Mouse (Mus musculus): ENCODE data around the gene Ssr2. TPM values are rescaled to one million over a fixed set of nuclear protein-coding genes. Genes with fewer than 3 reads are reported as not detected.

The Ssr2 gene
- polyA plus RNA-seq, 1 experiment from 2014 or later = 173 TPM

GRCm38 (mm10) chr3:88533706-88534105 is 42.0 kb upstream of the Ssr2 start:
- no peak for ATAC-seq (ENCODE audit: extremely low read depth, insufficient number of reproducible peaks, low FRiP score, low TSS enrichment)

GRCm38 (mm10) chr3:88535005-88535404 is 40.7 kb upstream of the Ssr2 start:
- Histone ChIP-seq H3K9ac (peak overlapping the region; percentile 98), H3K27ac (replicated peaks) (peak overlapping the region; percentile 36; the same call in 1 of the 2 replicates), H3K4me1 (peaks cover 72% of the 10 kb centered on the region), H3K4me3 (peak overlapping the region; percentile 93), H3K9me3 (no peaks in the 10 kb centered on the region), H3K4me2 (peak overlapping the region; percentile 75), H3K27me3 (replicated peaks) (no peaks in the 10 kb centered on the region), H3K36me3 (peaks cover 40% of the 10 kb centered on the region)
- WGBS = 36% methylated on average over 3 of the region's 3 CpGs
- ATAC-seq (ENCODE audit: extremely low read depth, insufficient number of reproducible peaks, low FRiP score, low TSS enrichment) = no peak

More at GRCm38 (mm10) chr3:88533706-88534105, 42.0 kb upstream of the Ssr2 start:
- Histone ChIP-seq H3K27ac (replicated peaks) (peak overlapping the region; percentile 96), H3K4me3 (peak overlapping the region; percentile 93), H3K36me3 (peaks cover 32% of the 10 kb centered on the region), H3K4me1 (peaks cover 76% of the 10 kb centered on the region), H3K9ac (peak overlapping the region; percentile 98), H3K4me2 (peak overlapping the region; percentile 75), H3K9me3 (no peaks in the 10 kb centered on the region), H3K27me3 (replicated peaks) (no peaks in the 10 kb centered on the region)
- WGBS = 8% methylated on average over 5 of the region's 5 CpGs

GRCm38 (mm10) chr3:88535527-88535926 is 40.1 kb upstream of the Ssr2 start:
- H3K4me1 ChIP-seq = peaks cover 72% of the 10 kb centered on the region

GRCm38 (mm10) chr3:88536103-88536930 is 39.4 kb upstream of the Ssr2 start:
- Histone ChIP-seq H3K4me1 (peaks cover 70% of the 10 kb centered on the region), H3K27me3 (replicated peaks) (no peaks in the 10 kb centered on the region), H3K36me3 (peaks cover 49% of the 10 kb centered on the region), H3K4me2 (peak overlapping the region; percentile 75), H3K4me3 (peak overlapping the region; percentile 93), H3K9ac (peak overlapping the region; percentile 98), H3K9me3 (no peaks in the 10 kb centered on the region), H3K27ac (replicated peaks) (peak overlapping the region; percentile 68)
- peak; percentile 38; the same call in 1 of the 2 replicates for ATAC-seq (ENCODE audit: extremely low read depth, insufficient number of reproducible peaks, low FRiP score, low TSS enrichment)
- 4% methylated on average over 62 of the region's 64 CpGs for WGBS

More at GRCm38 (mm10) chr3:88535527-88535926, 40.1 kb upstream of the Ssr2 start:
- Histone ChIP-seq H3K9me3 (no peaks in the 10 kb centered on the region), H3K4me3 (peak overlapping the region; percentile 93), H3K4me2 (peak overlapping the region; percentile 75), H3K36me3 (peaks cover 45% of the 10 kb centered on the region), H3K9ac (peak overlapping the region; percentile 98), H3K27ac (replicated peaks) (no peak overlapping the region), H3K27me3 (replicated peaks) (no peaks in the 10 kb centered on the region)
- WGBS = 73% methylated on average over 4 of the region's 4 CpGs
- ATAC-seq (ENCODE audit: extremely low read depth, insufficient number of reproducible peaks, low FRiP score, low TSS enrichment) = no peak

- Histone ChIP-seq H3K27ac (replicated peaks) (peak overlapping the region; percentile 68), H3K4me1 (peaks cover 70% of the 10 kb centered on the region), H3K4me3 (peak overlapping the region; percentile 93), H3K4me2 (peak overlapping the region; percentile 75), H3K9me3 (no peaks in the 10 kb centered on the region), H3K27me3 (replicated peaks) (no peaks in the 10 kb centered on the region), H3K36me3 (peaks cover 49% of the 10 kb centered on the region), H3K9ac (peak overlapping the region; percentile 98)
- ATAC-seq (ENCODE audit: extremely low read depth, insufficient number of reproducible peaks, low FRiP score, low TSS enrichment) = no peak
- WGBS = 73% methylated on average over 6 of the region's 6 CpGs
These were observed 38.5 kb upstream of the Ssr2 start for GRCm38 (mm10) chr3:88537146-88537545.

- no peak overlapping the region for H3K27ac ChIP-seq (replicated peaks)
- no peaks in the 10 kb centered on the region for H3K27me3 ChIP-seq (replicated peaks)
- peaks cover 49% of the 10 kb centered on the region for H3K36me3 ChIP-seq
- peak overlapping the region; percentile 58 for H3K9ac ChIP-seq
- no peaks in the 10 kb centered on the region for H3K9me3 ChIP-seq
- H3K4me1 ChIP-seq = peaks cover 67% of the 10 kb centered on the region
- ATAC-seq (ENCODE audit: extremely low read depth, insufficient number of reproducible peaks, low FRiP score, low TSS enrichment) = no peak
- no peak overlapping the region for H3K4me3 ChIP-seq
- WGBS = 50% methylated on average over 9 of the region's 9 CpGs
- H3K4me2 ChIP-seq = no peak overlapping the region
These were observed 37.2 kb upstream of the Ssr2 start for GRCm38 (mm10) chr3:88538271-88539145.

GRCm38 (mm10) chr3:88539397-88539796 is 36.3 kb upstream of the Ssr2 start:
- no peaks in the 10 kb centered on the region for H3K27me3 ChIP-seq (replicated peaks)
- 26% methylated on average over 3 of the region's 3 CpGs for WGBS
- no peak for ATAC-seq (ENCODE audit: extremely low read depth, insufficient number of reproducible peaks, low FRiP score, low TSS enrichment)
- no peak overlapping the region for H3K4me3 ChIP-seq
- peaks cover 49% of the 10 kb centered on the region for H3K36me3 ChIP-seq
- H3K9ac ChIP-seq = 0 out of 2 replicates have a peak overlapping the region, but pooled peaks have one; percentile 58
- no peaks in the 10 kb centered on the region for H3K9me3 ChIP-seq
- H3K4me2 ChIP-seq = no peak overlapping the region
- H3K27ac ChIP-seq (replicated peaks) = no peak overlapping the region
- peaks cover 58% of the 10 kb centered on the region for H3K4me1 ChIP-seq

GRCm38 (mm10) chr3:88540085-88540484 is 35.6 kb upstream of the Ssr2 start:
- no peak for ATAC-seq (ENCODE audit: extremely low read depth, insufficient number of reproducible peaks, low FRiP score, low TSS enrichment)
- H3K4me2 ChIP-seq = no peak overlapping the region
- H3K27ac ChIP-seq (replicated peaks) = peak overlapping the region; percentile 45; the same call in 1 of the 2 replicates
- WGBS = 49% methylated on average over 5 of the region's 5 CpGs
- H3K36me3 ChIP-seq = peaks cover 49% of the 10 kb centered on the region
- no peaks in the 10 kb centered on the region for H3K27me3 ChIP-seq (replicated peaks)
- H3K4me3 ChIP-seq = no peak overlapping the region
- H3K4me1 ChIP-seq = peaks cover 51% of the 10 kb centered on the region
- peak overlapping the region; percentile 47 for H3K9ac ChIP-seq
- H3K9me3 ChIP-seq = no peaks in the 10 kb centered on the region

- H3K9me3 ChIP-seq = no peaks in the 10 kb centered on the region
- H3K9ac ChIP-seq = no peak overlapping the region
- ATAC-seq (ENCODE audit: extremely low read depth, insufficient number of reproducible peaks, low FRiP score, low TSS enrichment) = no peak
- peaks cover 36% of the 10 kb centered on the region for H3K36me3 ChIP-seq
- 69% methylated on average over 6 of the region's 7 CpGs for WGBS
- no peak overlapping the region for H3K4me3 ChIP-seq
- H3K4me1 ChIP-seq = peaks cover 34% of the 10 kb centered on the region
- no peaks in the 10 kb centered on the region for H3K27me3 ChIP-seq (replicated peaks)
- H3K27ac ChIP-seq (replicated peaks) = no peak overlapping the region
- no peak overlapping the region for H3K4me2 ChIP-seq
These were observed 33.9 kb upstream of the Ssr2 start for GRCm38 (mm10) chr3:88541622-88542401.

- no peaks in the 10 kb centered on the region for H3K27me3 ChIP-seq (replicated peaks)
- H3K36me3 ChIP-seq = peaks cover 29% of the 10 kb centered on the region
- H3K9ac ChIP-seq = no peak overlapping the region
- H3K4me1 ChIP-seq = peaks cover 27% of the 10 kb centered on the region
- ATAC-seq (ENCODE audit: extremely low read depth, insufficient number of reproducible peaks, low FRiP score, low TSS enrichment) = no peak
- no peak overlapping the region for H3K4me3 ChIP-seq
- H3K9me3 ChIP-seq = no peaks in the 10 kb centered on the region
- H3K27ac ChIP-seq (replicated peaks) = no peak overlapping the region
- WGBS = 65% methylated on average over 4 of the region's 4 CpGs
- no peak overlapping the region for H3K4me2 ChIP-seq
These were observed 33.2 kb upstream of the Ssr2 start for GRCm38 (mm10) chr3:88542486-88542885.

Data from heart, embryonic 13.5 days (tissue).